Mouse (Mus musculus): ENCODE measurements at regions not wholly inside any gene's neighbourhood (a gene's known extent, or its start where the extent isn't known, plus 50 kb on each side); places are given as distances from the start of the nearest gene placed in this dataset.

- H3K27me3 ChIP-seq (replicated peaks; ENCODE audit: control insufficient read depth, insufficient read depth, low read length) = no peaks in the 10 kb centered on the region
- H3K27ac ChIP-seq (replicated peaks; ENCODE audit: low read depth, low read length) = no peak overlapping the region
- H3K4me1 ChIP-seq (ENCODE audit: control insufficient read depth, insufficient read depth, low read length) = no peaks in the 10 kb centered on the region
- H3K36me3 ChIP-seq (ENCODE audit: control insufficient read depth, insufficient read depth, low read length) = no peaks in the 10 kb centered on the region
- DNase-seq (ENCODE audit: low spot score) = peak; percentile 78
- no peak overlapping the region for H3K9ac ChIP-seq (ENCODE audit: low read depth, low read length)
- WGBS = 33% methylated on average over 2 of the region's 2 CpGs
- H3K4me3 ChIP-seq (ENCODE audit: low read depth, low read length) = no peak overlapping the region
- ATAC-seq (ENCODE audit: low read depth) = peak; percentile 55
- no peaks in the 10 kb centered on the region for H3K9me3 ChIP-seq (ENCODE audit: control insufficient read depth, low read length)
- no peak overlapping the region for H3K4me2 ChIP-seq (ENCODE audit: low read depth, low read length)
These were observed 74.1 kb upstream of the Diaph3 start for GRCm38 (mm10) chr14:87215099-87215498.

- no peak for DNase-seq (ENCODE audit: low spot score)
- Histone ChIP-seq H3K4me2 (ENCODE audit: low read depth, low read length) (no peak overlapping the region), H3K36me3 (ENCODE audit: control insufficient read depth, insufficient read depth, low read length) (no peaks in the 10 kb centered on the region), H3K4me1 (ENCODE audit: control insufficient read depth, insufficient read depth, low read length) (no peaks in the 10 kb centered on the region), H3K9ac (ENCODE audit: low read depth, low read length) (no peak overlapping the region), H3K27me3 (replicated peaks; ENCODE audit: control insufficient read depth, insufficient read depth, low read length) (no peaks in the 10 kb centered on the region), H3K9me3 (ENCODE audit: control insufficient read depth, low read length) (no peaks in the 10 kb centered on the region), H3K4me3 (ENCODE audit: low read depth, low read length) (no peak overlapping the region), H3K27ac (replicated peaks; ENCODE audit: low read depth, low read length) (no peak overlapping the region)
- 68% methylated on average over 7 of the region's 7 CpGs for WGBS
- ATAC-seq (ENCODE audit: low read depth) = no peak
These were observed 76.0 kb upstream of the Diaph3 start for GRCm38 (mm10) chr14:87217042-87217441.

- Histone ChIP-seq H3K36me3 (ENCODE audit: control insufficient read depth, insufficient read depth, low read length) (no peaks in the 10 kb centered on the region), H3K27ac (replicated peaks; ENCODE audit: low read depth, low read length) (no peak overlapping the region), H3K27me3 (replicated peaks; ENCODE audit: control insufficient read depth, insufficient read depth, low read length) (no peaks in the 10 kb centered on the region), H3K9ac (ENCODE audit: low read depth, low read length) (no peak overlapping the region), H3K4me1 (ENCODE audit: control insufficient read depth, insufficient read depth, low read length) (no peaks in the 10 kb centered on the region), H3K4me3 (ENCODE audit: low read depth, low read length) (no peak overlapping the region), H3K9me3 (ENCODE audit: control insufficient read depth, low read length) (no peaks in the 10 kb centered on the region), H3K4me2 (ENCODE audit: low read depth, low read length) (no peak overlapping the region)
- no peak for ATAC-seq (ENCODE audit: low read depth)
- DNase-seq (ENCODE audit: low spot score) = no peak
- WGBS = 92% methylated on average over 3 of the region's 3 CpGs
These were observed 78.9 kb upstream of the Diaph3 start for GRCm38 (mm10) chr14:87219975-87220374.

GRCm38 (mm10) chr14:87224870-87225269, 83.8 kb upstream of the Diaph3 start:
- no peak overlapping the region for H3K4me3 ChIP-seq (ENCODE audit: low read depth, low read length)
- no peak overlapping the region for H3K9ac ChIP-seq (ENCODE audit: low read depth, low read length)
- no peak for ATAC-seq (ENCODE audit: low read depth)
- H3K36me3 ChIP-seq (ENCODE audit: control insufficient read depth, insufficient read depth, low read length) = no peaks in the 10 kb centered on the region
- 60% methylated on average over 5 of the region's 5 CpGs for WGBS
- H3K9me3 ChIP-seq (ENCODE audit: control insufficient read depth, low read length) = no peaks in the 10 kb centered on the region
- no peaks in the 10 kb centered on the region for H3K4me1 ChIP-seq (ENCODE audit: control insufficient read depth, insufficient read depth, low read length)
- H3K4me2 ChIP-seq (ENCODE audit: low read depth, low read length) = no peak overlapping the region
- H3K27me3 ChIP-seq (replicated peaks; ENCODE audit: control insufficient read depth, insufficient read depth, low read length) = no peaks in the 10 kb centered on the region
- DNase-seq (ENCODE audit: low spot score) = no peak
- no peak overlapping the region for H3K27ac ChIP-seq (replicated peaks; ENCODE audit: low read depth, low read length)

- Histone ChIP-seq H3K27ac (replicated peaks; ENCODE audit: low read depth, low read length) (no peak overlapping the region), H3K9ac (ENCODE audit: low read depth, low read length) (no peak overlapping the region), H3K27me3 (replicated peaks; ENCODE audit: control insufficient read depth, insufficient read depth, low read length) (no peaks in the 10 kb centered on the region), H3K9me3 (ENCODE audit: control insufficient read depth, low read length) (no peaks in the 10 kb centered on the region), H3K4me2 (ENCODE audit: low read depth, low read length) (no peak overlapping the region), H3K36me3 (ENCODE audit: control insufficient read depth, insufficient read depth, low read length) (no peaks in the 10 kb centered on the region), H3K4me1 (ENCODE audit: control insufficient read depth, insufficient read depth, low read length) (no peaks in the 10 kb centered on the region), H3K4me3 (ENCODE audit: low read depth, low read length) (no peak overlapping the region)
- ATAC-seq (ENCODE audit: low read depth) = no peak
- 84% methylated on average over 2 of the region's 2 CpGs for WGBS
- DNase-seq (ENCODE audit: low spot score) = no peak
These were observed 108.2 kb upstream of the Diaph3 start for GRCm38 (mm10) chr14:87249258-87249657.

GRCm38 (mm10) chr14:87255484-87256208, 114.6 kb upstream of the Diaph3 start:
- H3K36me3 ChIP-seq (ENCODE audit: control insufficient read depth, insufficient read depth, low read length) = no peaks in the 10 kb centered on the region
- H3K4me2 ChIP-seq (ENCODE audit: low read depth, low read length) = no peak overlapping the region
- WGBS = 79% methylated on average over 5 of the region's 5 CpGs
- H3K4me3 ChIP-seq (ENCODE audit: low read depth, low read length) = no peak overlapping the region
- no peak for ATAC-seq (ENCODE audit: low read depth)
- H3K9ac ChIP-seq (ENCODE audit: low read depth, low read length) = no peak overlapping the region
- no peaks in the 10 kb centered on the region for H3K27me3 ChIP-seq (replicated peaks; ENCODE audit: control insufficient read depth, insufficient read depth, low read length)
- no peaks in the 10 kb centered on the region for H3K9me3 ChIP-seq (ENCODE audit: control insufficient read depth, low read length)
- no peak overlapping the region for H3K27ac ChIP-seq (replicated peaks; ENCODE audit: low read depth, low read length)
- DNase-seq (ENCODE audit: low spot score) = no peak
- H3K4me1 ChIP-seq (ENCODE audit: control insufficient read depth, insufficient read depth, low read length) = no peaks in the 10 kb centered on the region

- Histone ChIP-seq H3K4me3 (ENCODE audit: low read depth, low read length) (no peak overlapping the region), H3K27me3 (replicated peaks; ENCODE audit: control insufficient read depth, insufficient read depth, low read length) (no peaks in the 10 kb centered on the region), H3K4me1 (ENCODE audit: control insufficient read depth, insufficient read depth, low read length) (no peaks in the 10 kb centered on the region), H3K36me3 (ENCODE audit: control insufficient read depth, insufficient read depth, low read length) (no peaks in the 10 kb centered on the region), H3K9me3 (ENCODE audit: control insufficient read depth, low read length) (no peaks in the 10 kb centered on the region), H3K27ac (replicated peaks; ENCODE audit: low read depth, low read length) (no peak overlapping the region), H3K9ac (ENCODE audit: low read depth, low read length) (no peak overlapping the region), H3K4me2 (ENCODE audit: low read depth, low read length) (no peak overlapping the region)
- WGBS = 43% methylated on average over 5 of the region's 5 CpGs
- DNase-seq (ENCODE audit: low spot score) (peak; percentile 23), ATAC-seq (ENCODE audit: low read depth) (no peak)
These were observed 120.7 kb upstream of the Diaph3 start for GRCm38 (mm10) chr14:87261726-87262125.

GRCm38 (mm10) chr14:87264826-87265225, 123.8 kb upstream of the Diaph3 start:
- Histone ChIP-seq H3K36me3 (ENCODE audit: control insufficient read depth, insufficient read depth, low read length) (no peaks in the 10 kb centered on the region), H3K9ac (ENCODE audit: low read depth, low read length) (no peak overlapping the region), H3K4me2 (ENCODE audit: low read depth, low read length) (no peak overlapping the region), H3K27ac (replicated peaks; ENCODE audit: low read depth, low read length) (no peak overlapping the region), H3K9me3 (ENCODE audit: control insufficient read depth, low read length) (no peaks in the 10 kb centered on the region), H3K4me3 (ENCODE audit: low read depth, low read length) (no peak overlapping the region), H3K4me1 (ENCODE audit: control insufficient read depth, insufficient read depth, low read length) (no peaks in the 10 kb centered on the region), H3K27me3 (replicated peaks; ENCODE audit: control insufficient read depth, insufficient read depth, low read length) (no peaks in the 10 kb centered on the region)
- WGBS = 88% methylated on average over 4 of the region's 4 CpGs
- no peak for DNase-seq (ENCODE audit: low spot score)
- no peak for ATAC-seq (ENCODE audit: low read depth)

GRCm38 (mm10) chr14:87266309-87266708, 125.3 kb upstream of the Diaph3 start:
- Histone ChIP-seq H3K36me3 (ENCODE audit: control insufficient read depth, insufficient read depth, low read length) (no peaks in the 10 kb centered on the region), H3K9ac (ENCODE audit: low read depth, low read length) (no peak overlapping the region), H3K4me3 (ENCODE audit: low read depth, low read length) (no peak overlapping the region), H3K4me1 (ENCODE audit: control insufficient read depth, insufficient read depth, low read length) (no peaks in the 10 kb centered on the region), H3K27me3 (replicated peaks; ENCODE audit: control insufficient read depth, insufficient read depth, low read length) (no peaks in the 10 kb centered on the region), H3K27ac (replicated peaks; ENCODE audit: low read depth, low read length) (no peak overlapping the region), H3K9me3 (ENCODE audit: control insufficient read depth, low read length) (no peaks in the 10 kb centered on the region), H3K4me2 (ENCODE audit: low read depth, low read length) (no peak overlapping the region)
- ATAC-seq (ENCODE audit: low read depth) (no peak), DNase-seq (ENCODE audit: low spot score) (peak; percentile 5)
- 35% methylated on average over 6 of the region's 6 CpGs for WGBS
